Mouse (Mus musculus) left cerebral cortex, postnatal 4 days (tissue): ENCODE data around the gene Numb. TPM values are rescaled to one million over a fixed set of nuclear protein-coding genes. Genes with fewer than 3 reads are reported as not detected.
"Not testable (repeated sequence)": the region's sequence is repeated elsewhere in the genome, so short reads cannot be mapped to it uniquely, and the experiment has no call there.

Experiments used
- DNase-seq: peaks from one replicate; pipeline ENCODE4 v3.0.0-alpha.2; 2022
- intact Hi-C: fragments of 180-260 bp; cut with DNase I; formaldehyde crosslinking; loops from one replicate; pipeline ENCODE4 v1.15.1; 2025
- total RNA-seq, 2 experiments: library from RNA; stranded (reverse); gene quantifications; 2 replicates each; pipeline ENCODE4 v1.2.3; 2021

Gene Numb
- total RNA-seq, 2 experiments from 2014 or later: 16.5 to 17.8 TPM

DNA sequence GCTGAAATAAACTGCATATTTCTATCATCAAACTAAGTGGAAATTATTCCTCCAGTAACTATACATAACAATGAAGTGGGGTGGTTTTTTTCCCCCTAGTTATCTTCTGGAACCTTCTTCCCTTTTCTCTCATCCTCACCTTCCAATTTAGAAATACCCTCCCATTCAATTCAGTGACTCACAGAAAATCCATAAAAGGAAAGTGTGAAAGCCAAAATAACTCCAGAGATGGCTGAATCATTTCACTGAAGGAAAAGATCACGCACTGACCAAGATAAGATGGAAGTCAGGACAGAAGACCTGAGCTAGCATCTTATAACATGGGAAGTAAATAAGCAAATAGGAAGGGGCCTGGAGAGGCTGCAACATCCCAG lies 1.7 kb upstream of the Numb start:
- intact Hi-C loops: no loop called here
- DNase-seq: no peak

- DNase-seq: no peak
- intact Hi-C loops: no loop called here
Measured at GRCm38 (mm10) chr12:83922724-83923485, 1.2 kb upstream of the Numb start.

DNA sequence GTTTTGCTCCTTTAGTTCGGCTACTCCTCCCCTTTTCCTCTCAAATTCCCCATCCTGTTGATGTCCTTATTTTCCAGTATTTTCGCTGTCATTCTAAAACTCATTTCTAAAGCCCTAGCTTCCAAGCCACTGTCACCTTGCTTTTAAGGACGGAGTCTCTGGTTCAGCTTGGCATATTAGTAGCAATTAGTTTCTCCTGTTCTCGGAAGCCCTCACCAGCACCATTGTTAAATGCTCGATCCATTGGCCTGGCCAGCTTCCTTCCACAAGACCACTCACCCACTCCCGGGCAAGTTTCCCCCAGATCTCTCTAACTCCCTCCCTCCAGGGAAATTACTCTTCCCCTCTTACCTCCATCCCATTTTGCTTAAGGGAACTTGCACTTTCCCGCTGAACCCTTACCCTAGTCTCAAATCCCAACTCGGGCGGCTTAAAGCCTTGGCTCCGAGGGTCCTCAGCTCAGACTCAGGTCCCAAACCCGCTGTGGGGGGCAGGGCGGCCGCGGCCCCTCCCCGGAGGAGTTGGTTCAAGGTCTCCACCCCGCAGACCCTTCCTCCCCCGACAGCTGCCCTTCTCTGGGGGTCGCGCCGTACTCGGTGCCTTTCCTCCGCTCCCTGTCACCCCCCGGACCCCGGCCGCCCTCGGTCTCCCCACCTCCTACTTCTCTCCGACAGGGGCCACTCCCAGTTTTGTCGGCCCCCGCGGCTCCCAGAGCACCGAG lies 853 bp downstream of the Numb start:
- DNase-seq: peak; percentile 42
- intact Hi-C loops: no loop called here

- DNase-seq: no peak
- intact Hi-C loops: no loop called here
Measured at GRCm38 (mm10) chr12:83916884-83917283, 4.8 kb downstream of the Numb start.

DNA sequence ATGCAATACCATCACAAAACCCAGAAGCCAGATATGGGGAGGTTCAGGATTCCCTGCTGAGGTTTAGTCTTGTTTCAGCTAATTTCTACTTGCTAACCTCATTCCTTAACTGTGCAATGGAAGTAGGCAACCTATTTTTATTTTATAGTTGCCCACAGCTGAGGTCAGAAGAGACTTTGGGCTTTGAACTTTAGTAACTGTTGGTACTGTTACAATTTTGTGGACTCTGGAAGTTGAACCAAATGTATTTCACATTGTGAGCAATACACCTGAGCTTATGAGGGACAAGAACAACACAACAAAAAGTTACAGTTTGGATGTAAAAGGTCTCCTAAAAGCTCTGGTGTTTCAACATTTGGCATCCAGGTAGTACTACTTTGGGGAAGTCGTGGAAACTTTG lies 6.9 kb downstream of the Numb start:
- intact Hi-C loops: no loop called here
- no peak for DNase-seq

GRCm38 (mm10) chr12:83914202-83914740 lies 7.5 kb downstream of the Numb start:
- intact Hi-C loops: no loop called here
- DNase-seq: no peak

DNA sequence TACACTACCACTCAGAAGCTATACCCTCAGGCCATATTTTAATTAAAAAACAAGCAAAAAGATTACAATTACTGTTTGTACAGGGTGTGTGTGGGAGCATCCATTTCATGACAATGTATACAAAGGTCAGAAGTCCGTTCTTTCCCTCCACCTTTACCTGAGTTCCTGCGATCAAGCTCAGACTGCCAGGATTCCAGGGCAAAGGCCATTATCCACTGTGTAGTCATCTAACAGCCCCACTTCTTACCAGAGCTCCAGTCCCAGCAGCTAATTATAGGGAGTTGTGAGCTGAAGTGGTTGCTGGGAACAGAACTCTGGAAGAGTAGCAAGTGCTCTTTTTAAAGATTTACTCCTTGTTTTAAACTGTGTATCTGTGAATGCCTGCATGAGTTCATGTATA lies 11.3 kb downstream of the Numb start:
- intact Hi-C loops: no loop called here
- no peak for DNase-seq

DNA sequence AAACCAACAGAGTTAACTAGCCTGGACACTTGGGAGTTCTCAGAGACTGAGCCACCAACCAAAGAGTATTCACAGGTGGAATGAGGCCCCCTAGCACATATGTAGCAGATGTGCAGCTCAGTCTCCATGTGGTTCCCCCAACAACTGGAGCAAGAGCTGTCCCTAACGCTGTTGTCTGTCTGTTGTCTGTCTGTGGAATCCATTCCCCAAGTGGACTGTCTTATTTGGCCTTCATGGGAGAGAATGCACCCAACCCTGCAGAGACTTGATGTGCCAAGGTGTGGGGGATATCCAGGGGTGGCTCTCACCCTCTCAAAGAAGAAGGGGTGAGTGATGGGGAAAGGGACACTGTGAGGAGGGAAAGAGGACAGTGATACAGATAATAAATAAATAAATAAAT lies 28.8 kb downstream of the Numb start:
- intact Hi-C loops: no loop called here
- DNase-seq: no peak

- DNase-seq: no peak
- intact Hi-C loops: no loop called here
Measured at GRCm38 (mm10) chr12:83891278-83891677, 30.5 kb downstream of the Numb start.

GRCm38 (mm10) chr12:83889128-83889527 lies 32.6 kb downstream of the Numb start:
- intact Hi-C loops: no loop called here
- no peak for DNase-seq

GRCm38 (mm10) chr12:83885516-83886285 lies 36.0 kb downstream of the Numb start:
- DNase-seq: no peak
- intact Hi-C loops: no loop called here

GRCm38 (mm10) chr12:83885065-83885464 lies 36.7 kb downstream of the Numb start:
- intact Hi-C loops, DNase-seq: not testable (repeated sequence)

GRCm38 (mm10) chr12:83882503-83882902 lies 39.2 kb downstream of the Numb start:
- peak; percentile 15 for DNase-seq
- intact Hi-C loops: no loop called here

DNA sequence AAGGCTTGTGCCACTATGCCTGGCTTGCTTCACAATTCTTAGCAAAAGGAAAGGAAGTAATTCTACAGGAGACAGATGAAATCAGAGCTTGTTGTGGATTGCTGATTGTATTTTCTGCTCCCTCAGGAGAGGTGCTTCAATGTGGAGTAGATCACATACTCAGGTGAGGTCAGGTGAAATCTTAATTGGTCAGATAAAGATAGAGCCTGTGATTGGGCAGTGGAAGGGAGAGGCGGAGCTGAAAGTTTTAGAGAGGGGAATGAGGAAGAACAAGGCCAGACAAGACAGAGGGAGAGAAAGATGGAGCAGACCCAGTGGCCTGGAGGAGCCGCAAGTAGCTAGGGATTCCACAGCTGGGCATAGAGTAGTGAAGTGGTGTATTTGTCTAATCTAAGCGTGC lies 39.6 kb downstream of the Numb start:
- intact Hi-C loops: no loop called here
- no peak for DNase-seq

DNA sequence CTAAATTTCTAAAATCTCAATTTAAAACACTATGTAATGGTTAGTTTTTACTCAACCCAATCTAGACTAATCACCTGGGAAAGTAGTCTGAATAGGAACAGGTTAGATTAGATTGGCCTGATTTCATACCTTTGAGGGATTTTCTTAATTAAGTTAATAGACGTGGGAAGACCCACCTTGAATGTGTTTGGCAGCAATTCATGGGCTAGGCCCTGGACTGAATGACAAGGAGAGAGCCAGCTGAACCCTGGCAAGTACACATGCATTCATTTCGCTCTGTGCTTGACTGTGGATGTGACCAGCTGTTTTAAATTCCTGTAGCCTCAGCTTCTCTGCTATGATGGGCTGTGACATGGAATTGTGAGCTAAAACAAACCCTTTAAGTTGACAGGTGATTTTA lies 40.8 kb downstream of the Numb start:
- intact Hi-C loops: no loop called here

GRCm38 (mm10) chr12:83875097-83875496 lies 46.6 kb downstream of the Numb start:
- intact Hi-C loops: no loop called here
- no peak for DNase-seq

More for the DNA sequence above, 40.8 kb downstream of the Numb start:
- no peak for DNase-seq

DNA sequence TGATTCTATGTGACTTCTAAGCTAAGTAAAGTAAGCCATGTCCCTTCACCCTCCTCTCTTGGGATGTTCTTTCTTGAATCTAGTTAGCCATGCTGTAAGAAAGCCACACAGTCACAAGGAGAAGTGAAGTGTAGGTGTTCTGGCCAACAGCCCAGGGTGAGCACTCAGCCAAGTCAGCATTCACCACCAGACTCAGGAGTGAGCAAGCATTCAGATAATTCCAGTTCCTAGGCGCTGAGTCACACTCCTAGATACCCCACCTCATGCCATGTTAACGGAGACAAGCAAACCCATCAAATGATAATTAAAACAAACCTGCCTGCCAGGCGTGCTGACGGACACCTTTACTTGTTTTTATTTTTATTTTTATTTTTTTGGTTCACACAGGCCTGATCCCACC lies 47.1 kb downstream of the Numb start:
- DNase-seq: peak; percentile 4
- intact Hi-C loops: no loop called here

DNA sequence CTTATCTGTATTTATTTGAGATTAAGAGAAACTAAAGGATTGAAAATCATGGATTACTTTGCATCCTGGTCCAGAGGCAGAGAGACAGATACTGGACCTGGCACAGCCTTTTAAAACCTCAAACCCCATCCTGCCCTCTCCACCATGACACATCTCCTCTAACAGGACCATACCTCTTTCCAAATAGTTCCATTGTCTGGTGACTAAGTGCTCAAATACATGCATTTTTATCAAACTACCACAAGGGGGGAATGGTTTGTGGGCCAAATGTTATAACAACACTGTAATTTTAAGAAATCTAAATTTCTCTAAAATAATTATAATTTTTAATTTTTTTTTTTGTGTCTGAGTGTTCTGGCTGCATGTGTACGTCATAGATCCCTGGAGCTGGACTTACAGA lies 57.2 kb downstream of the Numb start:
- intact Hi-C loops: no loop called here
- DNase-seq: no peak

DNA sequence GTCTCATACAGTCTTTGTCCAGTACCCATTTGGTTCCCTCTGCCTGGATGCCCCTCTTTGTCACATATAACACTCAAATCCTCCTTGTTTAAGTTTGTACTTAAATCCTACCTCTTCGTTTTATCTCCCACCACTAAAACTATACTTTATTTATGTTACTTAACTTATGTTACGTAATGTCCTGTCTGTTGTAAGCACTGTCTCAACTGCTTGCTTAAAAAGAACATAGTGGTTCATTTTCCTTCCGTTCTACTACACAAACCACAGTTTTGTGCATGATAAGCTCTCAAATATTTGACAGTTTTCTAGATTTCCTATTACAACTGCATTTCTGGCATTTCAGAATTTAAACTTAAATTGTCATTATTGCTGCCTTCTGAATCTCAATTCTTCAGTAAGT lies 59.9 kb downstream of the Numb start:
- no peak for DNase-seq
- intact Hi-C loops: no loop called here

- no peak for DNase-seq
- intact Hi-C loops: no loop called here
Measured at GRCm38 (mm10) chr12:83860688-83861087, 61.0 kb downstream of the Numb start.

DNA sequence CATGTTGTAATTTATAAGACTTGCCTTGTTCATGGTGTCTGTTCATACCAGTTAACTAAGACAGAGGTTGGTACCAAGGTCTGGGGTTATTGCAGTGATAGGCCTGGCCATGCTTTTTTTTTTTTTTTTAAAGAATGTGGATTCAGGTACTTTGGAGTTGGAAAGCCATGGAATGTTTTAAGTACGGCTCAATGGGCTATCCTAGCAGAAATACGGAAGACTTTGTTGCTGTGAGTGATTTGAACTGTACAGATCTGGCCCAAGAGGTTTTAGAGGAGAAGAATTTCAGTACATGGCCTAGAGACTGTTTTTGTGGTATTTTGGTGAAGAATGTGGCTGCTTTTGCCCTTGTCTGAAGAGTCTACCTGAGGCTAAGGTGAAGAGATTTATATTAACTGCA lies 63.7 kb downstream of the Numb start:
- intact Hi-C loops: no loop called here
- DNase-seq: no peak
